Mouse (Mus musculus) kidney, adult 2 months (tissue): ENCODE results near the gene Gpatch11. TPM values are rescaled to one million over a fixed set of nuclear protein-coding genes. Genes with fewer than 3 reads are reported as not detected.
A peak's percentile ranks its signal among the peaks of the same experiment; 100 is the strongest.

Experiments
- DNase-seq: peaks from one replicate; pipeline ENCODE4 v3.0.0; 2021
- H3K27ac ChIP-seq: fragments of 200-500 bp; 2 replicates; pipeline ENCODE4 v1.5.1; 2012; ENCODE audit warnings: low read depth, low read length, control low read depth, inconsistent platforms; ENCODE audit not compliant: insufficient read depth
- H3K27me3 ChIP-seq: fragments of 200-500 bp; replicated peaks from 2 replicates; pipeline ENCODE4 v1.6.1; 2012; ENCODE audit warnings: mild to moderate bottlenecking, moderate library complexity, low read length, inconsistent platforms; ENCODE audit not compliant: control insufficient read depth, insufficient read depth
- H3K36me3 ChIP-seq: fragments of 200-500 bp; 2 replicates; pipeline ENCODE4 v1.6.1; 2012; ENCODE audit warnings: mild to moderate bottlenecking, moderate library complexity, low read length, inconsistent platforms; ENCODE audit not compliant: control insufficient read depth, insufficient read depth
- H3K4me1 ChIP-seq: fragments of 200-500 bp; 2 replicates; pipeline ENCODE4 v1.6.1; 2011; ENCODE audit warnings: low read length; ENCODE audit not compliant: control insufficient read depth, insufficient read depth
- H3K4me3 ChIP-seq: fragments of 200-500 bp; 2 replicates; pipeline ENCODE4 v1.5.1; 2011; ENCODE audit warnings: mild to moderate bottlenecking, low read depth, low read length, control low read depth; ENCODE audit not compliant: insufficient read depth
- CTCF ChIP-seq: fragments of 200-500 bp; conservative IDR thresholded peaks from 2 replicates; pipeline ENCODE4 v1.5.1; 2011; ENCODE audit warnings: low read depth, mild to moderate bottlenecking, control low read depth, low read length, moderate library complexity, mixed read lengths; ENCODE audit not compliant: insufficient read depth, insufficient read length
- POLR2A ChIP-seq: fragments of 200-500 bp; IDR thresholded peaks from one replicate; pipeline ENCODE4 v1.6.1; 2011; ENCODE audit warnings: low read depth, low read length, control low read depth
- WGBS: fragments of 180-500 bp; shearing (Covaris S2); methylation state at CpG from one replicate; pipeline ENCODE4 v1.1.7; 2018; 5-methylcytosine and 5-hydroxymethylcytosine counted together
- polyA plus RNA-seq: library from polyadenylated mRNA; depleted of rRNA; stranded (reverse); fragments of >200 nt; gene quantifications from 2 replicates; pipeline ENCODE4 v1.2.3, GENCODE M21; 2012; rRNA removed

Gpatch11 gene
- polyA plus RNA-seq, 1 experiment = 8.5 TPM

- WGBS = 76% methylated on average over 7 of the region's 7 CpGs
- H3K4me3 ChIP-seq = no peak overlapping the region
- TF ChIP-seq POLR2A (no peak), CTCF (no peak)
- H3K4me1 ChIP-seq = no peaks in the 10 kb centered on the region
- H3K36me3 ChIP-seq = no peaks in the 10 kb centered on the region
- no peak overlapping the region for H3K27ac ChIP-seq
- H3K27me3 ChIP-seq = no peaks in the 10 kb centered on the region
- no peak for DNase-seq
Observed at GRCm38 (mm10) chr17:78894991-78895390, 59.6 kb downstream of the Gpatch11 start.

DNA sequence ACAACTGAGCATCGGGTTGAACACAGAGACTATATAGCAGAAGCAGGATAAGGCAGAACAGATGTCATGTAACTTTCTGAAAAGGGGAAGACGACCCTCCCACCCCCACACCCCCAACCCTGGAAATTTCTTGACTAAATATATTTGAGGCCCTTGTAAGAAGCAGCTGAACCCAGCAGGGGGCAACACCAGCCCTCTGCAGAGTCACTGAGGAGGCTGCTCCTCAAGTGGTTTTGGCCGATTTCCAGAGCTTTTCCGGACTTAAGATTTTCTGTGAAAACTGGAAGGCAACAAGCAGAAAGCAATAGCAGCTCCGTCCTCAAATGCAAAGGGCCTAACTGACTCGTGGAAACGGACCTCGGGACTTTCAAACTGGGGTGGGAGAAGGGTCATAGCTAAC, 60.0 kb downstream of the Gpatch11 start:
- peak overlapping the region; percentile 35 for H3K4me3 ChIP-seq
- no peaks in the 10 kb centered on the region for H3K27me3 ChIP-seq
- H3K4me1 ChIP-seq = no peaks in the 10 kb centered on the region
- H3K27ac ChIP-seq = no peak overlapping the region
- DNase-seq = peak; percentile 70
- WGBS = 7% methylated on average over 8 of the region's 8 CpGs
- TF ChIP-seq CTCF (peak; percentile 64), POLR2A (no peak)
- no peaks in the 10 kb centered on the region for H3K36me3 ChIP-seq

Other genes with a start within 250 kb of the Gpatch11 start
- gene Strn, start 98.4 kb upstream of the Gpatch11 start, polyA plus RNA-seq = 6.4 and 6.5 TPM in 2 replicates
- gene Heatr5b, start 203 bp upstream of the Gpatch11 start, polyA plus RNA-seq = 22.2 and 22.6 TPM in 2 replicates
- gene Eif2ak2, start 47.0 kb downstream of the Gpatch11 start, polyA plus RNA-seq = 5.6 and 5.9 TPM in 2 replicates
- gene Sult6b1, start 71.4 kb downstream of the Gpatch11 start, polyA plus RNA-seq = not detected in 2 replicates
- gene Cebpzos, start 80.9 kb downstream of the Gpatch11 start, polyA plus RNA-seq = 17.9 and 26.7 TPM in 2 replicates
- gene Cebpz, start 101.5 kb downstream of the Gpatch11 start, polyA plus RNA-seq = 3.1 and 6.8 TPM in 2 replicates
- gene Ndufaf7, start 101.6 kb downstream of the Gpatch11 start, polyA plus RNA-seq = 16.7 and 20.8 TPM in 2 replicates
- gene Prkd3, start 185.2 kb downstream of the Gpatch11 start, polyA plus RNA-seq = 9.4 and 10.3 TPM in 2 replicates
- gene Qpct, start 216.3 kb downstream of the Gpatch11 start, polyA plus RNA-seq = 2.3 and 2.7 TPM in 2 replicates